Mouse (Mus musculus) liver, adult 2 months (tissue): Measurements from ENCODE around the gene Prpf3. TPM values are rescaled to one million over a fixed set of nuclear protein-coding genes. Genes with fewer than 3 reads are reported as not detected.

Source experiments
- DNase-seq: peaks from one replicate; pipeline ENCODE4 v3.0.0-alpha.2; 2011; ENCODE audit warnings: low read depth, low spot score; ENCODE audit errors: extremely low read depth
- H3K27ac ChIP-seq: fragments of 200-500 bp; replicated peaks from 2 replicates; pipeline ENCODE4 v1.5.1; 2012; ENCODE audit warnings: low read depth, mild to moderate bottlenecking, control low read depth, inconsistent platforms, low read length; ENCODE audit not compliant: insufficient read depth
- H3K27me3 ChIP-seq: fragments of 200-500 bp; 2 replicates; pipeline ENCODE4 v1.6.1; 2012; ENCODE audit warnings: mild to moderate bottlenecking, moderate library complexity, low read length, inconsistent platforms; ENCODE audit not compliant: control insufficient read depth, insufficient read depth
- H3K36me3 ChIP-seq: fragments of 200-500 bp; 2 replicates; pipeline ENCODE4 v1.6.1; 2012; ENCODE audit warnings: low read length, inconsistent platforms; ENCODE audit not compliant: control insufficient read depth, insufficient read depth
- H3K4me1 ChIP-seq: fragments of 200-500 bp; 2 replicates; pipeline ENCODE4 v1.6.1; 2011; ENCODE audit warnings: low read length; ENCODE audit not compliant: control insufficient read depth, insufficient read depth
- H3K4me3 ChIP-seq: fragments of 200-500 bp; 2 replicates; pipeline ENCODE4 v1.5.1; 2011; ENCODE audit warnings: low read depth, mild to moderate bottlenecking, control low read depth, low read length, moderate library complexity; ENCODE audit not compliant: insufficient read depth
- H3K79me2 ChIP-seq: fragments of 200-500 bp; 2 replicates; pipeline ENCODE4 v1.6.1; 2012; ENCODE audit warnings: inconsistent platforms, mild to moderate bottlenecking, low read length, moderate library complexity; ENCODE audit not compliant: control insufficient read depth, insufficient read depth
- H3K9ac ChIP-seq: fragments of 200-500 bp; 2 replicates; pipeline ENCODE4 v1.6.1; 2012; ENCODE audit warnings: low read depth, mild to moderate bottlenecking, control low read depth, inconsistent platforms, low read length
- CTCF ChIP-seq: fragments of 200-500 bp; IDR thresholded peaks from 2 replicates; pipeline ENCODE4 v1.5.1; 2011; ENCODE audit warnings: low read depth, low read length, control low read depth
- POLR2A ChIP-seq: fragments of 200-500 bp; IDR thresholded peaks from 2 replicates; pipeline ENCODE4 v1.6.1; 2011; ENCODE audit warnings: low read length, control low read depth; ENCODE audit not compliant: insufficient read depth; ENCODE audit errors: extremely low read depth
- WGBS: fragments of 180-500 bp; shearing (Covaris S2); methylation state at CpG from one replicate; pipeline ENCODE4 v1.1.7; 2018; 5-methylcytosine and 5-hydroxymethylcytosine counted together
- polyA plus RNA-seq: library from polyadenylated mRNA; depleted of rRNA; stranded (reverse); fragments of >200 nt; gene quantifications from 2 replicates; pipeline ENCODE4 v1.2.3, GENCODE M21; 2012
- total RNA-seq: library from RNA; depleted of rRNA; stranded (reverse); fragments of >200 nt; gene quantifications from 2 replicates; pipeline ENCODE4 v1.2.3, GENCODE M21; 2014

The Prpf3 gene
- total and polyA plus RNA-seq, 2 experiments, result 7.4 to 7.8 TPM

DNA sequence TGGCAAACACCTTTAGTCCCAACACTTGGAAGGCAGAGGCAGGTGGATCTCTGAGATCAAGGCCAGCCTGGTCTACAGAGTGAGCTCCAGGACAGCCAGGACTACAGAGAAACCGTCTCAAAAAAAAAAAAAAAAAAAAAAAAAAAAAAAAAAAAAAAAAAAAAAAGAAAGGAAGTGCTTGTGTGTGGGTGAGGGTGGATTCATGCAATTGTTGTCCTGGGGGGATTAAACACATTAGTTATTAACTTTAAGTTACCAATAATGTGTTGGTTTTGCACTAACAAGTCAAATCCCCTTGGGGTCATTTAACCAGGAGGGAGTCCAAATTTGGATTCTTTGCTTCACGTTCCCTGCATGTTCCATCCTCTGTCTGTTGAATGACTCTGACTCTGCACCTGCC, 29.4 kb downstream of the Prpf3 start:
- no peaks in the 10 kb centered on the region for H3K79me2 ChIP-seq
- H3K36me3 ChIP-seq, result peaks cover 14% of the 10 kb centered on the region
- WGBS, result 81% methylated on average over 2 of the region's 2 CpGs
- H3K27me3 ChIP-seq, result no peaks in the 10 kb centered on the region
- no peak overlapping the region for H3K4me3 ChIP-seq
- H3K9ac ChIP-seq, result no peak overlapping the region
- no peaks in the 10 kb centered on the region for H3K4me1 ChIP-seq
- DNase-seq, result no peak
- H3K27ac ChIP-seq, result no peak overlapping the region
- TF ChIP-seq CTCF, result no peak
- no peak for TF ChIP-seq POLR2A

DNA sequence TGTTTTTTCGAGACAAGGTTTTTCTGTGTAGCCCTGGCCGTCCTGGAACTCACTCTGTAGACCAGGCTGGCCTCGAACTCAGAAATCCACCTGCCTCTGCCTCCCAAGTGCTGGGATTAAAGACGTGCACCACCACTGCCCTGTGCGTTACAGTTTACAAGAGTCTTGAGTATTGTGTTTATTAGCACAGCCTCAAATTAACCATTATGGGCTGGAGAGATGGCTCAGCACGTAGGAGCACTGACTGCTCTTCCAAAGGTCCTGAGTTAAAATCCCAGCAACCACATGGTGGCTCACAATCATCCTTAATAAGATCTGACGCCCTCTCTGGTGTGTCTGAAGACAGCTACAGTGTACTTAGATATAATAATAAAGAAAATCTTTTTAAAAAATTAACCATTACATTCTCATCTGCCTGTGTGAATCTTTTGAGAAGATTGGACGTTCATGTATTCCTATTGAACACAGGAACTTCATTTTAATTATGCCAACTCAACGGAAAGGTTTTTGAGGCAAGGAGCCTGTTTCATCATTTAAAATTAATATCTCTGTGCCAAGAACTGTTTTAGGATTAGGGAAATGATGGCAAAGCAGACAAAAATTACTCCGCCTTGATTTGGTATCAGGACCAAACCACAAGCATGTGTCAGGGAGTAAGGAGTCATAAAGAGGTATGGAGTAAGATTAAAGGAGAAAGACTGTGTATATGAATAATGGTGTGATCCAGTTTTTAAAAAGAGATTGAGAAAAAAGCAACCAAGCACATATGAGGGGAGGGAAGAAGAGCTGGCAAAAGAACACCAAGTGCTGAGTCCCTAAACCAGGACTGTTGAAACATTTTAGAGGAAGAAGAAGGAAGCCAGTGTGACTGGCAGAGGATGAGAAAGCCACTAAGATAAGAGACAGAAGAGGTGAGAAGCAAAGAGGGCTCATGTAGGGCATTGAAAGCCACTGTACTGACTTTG, 35.4 kb downstream of the Prpf3 start:
- WGBS, result 25% methylated on average over 10 of the region's 10 CpGs
- no peak for TF ChIP-seq CTCF
- no peak for TF ChIP-seq POLR2A
- peaks cover 6% of the 10 kb centered on the region; the same call in 1 of the 2 replicates for H3K79me2 ChIP-seq
- peak overlapping the region; percentile 37; the same call in 1 of the 2 replicates for H3K9ac ChIP-seq
- peaks cover 1% of the 10 kb centered on the region for H3K4me1 ChIP-seq
- peak overlapping the region; percentile 92 for H3K27ac ChIP-seq
- 0 out of 2 replicates have a peak overlapping the region, but pooled peaks have one; percentile 15 for H3K4me3 ChIP-seq
- no peaks in the 10 kb centered on the region for H3K27me3 ChIP-seq
- peak; percentile 36 for DNase-seq
- no peaks in the 10 kb centered on the region for H3K36me3 ChIP-seq

DNA sequence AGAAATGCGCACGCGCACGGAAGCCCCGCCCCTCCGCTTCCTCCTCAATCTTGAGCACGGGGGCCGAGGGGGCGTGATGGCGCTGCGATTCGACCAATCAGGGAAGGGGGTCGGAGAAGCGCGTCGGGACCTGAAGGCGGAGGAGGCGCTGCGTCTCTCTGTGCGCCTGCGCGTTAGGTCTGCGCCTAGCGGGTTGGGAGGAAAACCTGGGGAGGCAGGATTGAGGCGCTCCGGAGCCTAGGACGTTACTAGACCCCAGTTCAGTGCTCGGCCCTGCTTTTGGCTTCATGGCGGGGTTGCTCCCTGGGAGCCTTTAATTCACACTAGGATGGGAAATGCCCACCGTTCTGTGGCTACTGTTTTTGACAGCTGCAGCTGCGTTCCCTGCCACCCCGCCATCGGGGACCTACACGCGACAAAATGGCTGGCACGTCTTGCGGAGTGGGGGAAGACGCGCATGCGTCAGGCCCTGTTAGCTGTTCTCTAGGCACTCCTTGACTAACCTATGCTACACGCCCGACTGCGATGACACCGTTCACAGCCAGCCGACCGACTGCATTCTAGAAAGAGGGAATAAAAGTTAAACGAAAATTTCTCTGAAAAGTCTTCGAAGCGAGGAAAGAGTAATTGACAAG, 36.2 kb downstream of the Prpf3 start:
- peaks cover 10% of the 10 kb centered on the region; the same call in 1 of the 2 replicates for H3K79me2 ChIP-seq
- DNase-seq, result peak; percentile 94
- no peaks in the 10 kb centered on the region for H3K27me3 ChIP-seq
- TF ChIP-seq CTCF, result no peak
- TF ChIP-seq POLR2A, result peak; percentile 79
- H3K9ac ChIP-seq, result peak overlapping the region; percentile 79
- peak overlapping the region; percentile 66 for H3K4me3 ChIP-seq
- H3K27ac ChIP-seq, result peak overlapping the region; percentile 92
- no peaks in the 10 kb centered on the region for H3K36me3 ChIP-seq
- WGBS, result under 1% methylated on average over 49 of the region's 49 CpGs
- H3K4me1 ChIP-seq, result peaks cover 1% of the 10 kb centered on the region

DNA sequence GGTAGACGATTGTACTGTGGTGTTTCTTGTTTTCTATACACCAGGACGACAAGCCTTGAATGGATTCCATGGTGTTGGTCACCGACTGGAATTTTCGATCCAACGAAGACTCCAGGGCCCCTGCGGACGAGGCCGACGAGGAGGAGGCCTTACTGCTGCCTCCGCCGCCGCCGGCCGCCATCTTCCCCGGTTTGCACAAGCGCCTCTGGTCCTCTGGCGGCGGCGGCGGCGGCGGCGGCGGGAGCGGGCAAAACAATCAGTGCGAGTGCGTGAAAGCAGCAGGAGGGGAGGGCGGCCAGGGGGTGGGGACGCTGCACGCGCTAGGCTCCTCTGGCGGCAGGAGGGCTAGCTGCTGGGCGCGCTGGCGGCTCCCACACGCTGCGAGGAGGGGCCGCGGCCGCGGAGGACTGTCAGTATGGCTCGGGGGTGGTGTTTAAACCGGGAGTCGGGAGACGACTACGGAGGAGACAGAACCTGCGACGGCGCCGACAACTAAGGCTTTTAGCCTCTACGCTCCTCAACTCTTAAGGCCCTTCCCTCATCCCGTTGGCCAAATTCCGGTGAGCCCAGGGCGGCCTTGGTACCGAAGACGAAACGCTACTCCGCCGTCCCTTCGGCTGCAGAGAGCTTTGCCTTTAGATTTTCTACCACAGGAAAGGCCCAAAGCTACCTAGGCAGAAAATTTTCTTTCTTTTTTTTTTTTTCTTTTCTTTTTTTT, 37.0 kb downstream of the Prpf3 start, which contains the start of gene Rprd2:
Rprd2 (minus strand) TSS at position 293 of the 718 bp plus-strand sequence.
- H3K27ac ChIP-seq, result peak within 1 kb of the TSS; percentile 92
- H3K4me3 ChIP-seq, result peak within 1 kb of the TSS; percentile 72
- peak; percentile 77 for DNase-seq
- under 1% methylated on average over 60 of the region's 60 CpGs for WGBS
- no peaks in the 10 kb centered on the region for H3K27me3 ChIP-seq
- H3K9ac ChIP-seq, result peak within 1 kb of the TSS; percentile 93
- peaks cover 1% of the 10 kb centered on the region for H3K4me1 ChIP-seq
- TF ChIP-seq POLR2A (0 out of 2 replicates have a peak, but pooled peaks have one; percentile 15), CTCF (no peak)
- H3K79me2 ChIP-seq, result peaks cover 15% of the 10 kb centered on the region; the same call in 1 of the 2 replicates
- no peaks in the 10 kb centered on the region for H3K36me3 ChIP-seq

DNA sequence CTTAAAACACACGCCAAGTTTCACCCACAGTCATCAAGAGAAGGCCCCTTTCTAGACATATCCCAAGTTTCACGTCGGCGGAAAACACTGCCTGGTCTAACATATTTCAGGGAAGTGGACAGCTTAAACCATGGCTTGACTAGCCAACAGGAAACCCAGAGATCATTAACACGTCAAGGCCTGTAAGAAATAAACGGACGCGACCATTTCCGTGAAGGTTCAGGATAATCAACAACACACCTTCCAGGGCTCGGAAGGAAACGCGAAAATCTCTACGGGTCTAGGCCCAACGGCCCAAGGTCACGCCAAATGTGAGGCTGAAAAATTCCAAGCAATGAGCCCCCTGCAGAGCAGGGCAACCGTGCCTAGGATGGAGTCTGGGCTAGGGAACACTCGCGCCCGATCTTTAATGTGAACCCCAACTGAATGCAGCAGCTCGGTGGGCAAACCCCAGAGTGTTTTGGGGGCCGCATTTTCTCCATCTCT, 37.6 kb downstream of the Prpf3 start:
- Histone ChIP-seq H3K27me3 (no peaks in the 10 kb centered on the region), H3K36me3 (no peaks in the 10 kb centered on the region), H3K9ac (peak overlapping the region; percentile 93), H3K4me1 (peaks cover 1% of the 10 kb centered on the region), H3K27ac (peak overlapping the region; percentile 86), H3K79me2 (peaks cover 17% of the 10 kb centered on the region; the same call in 1 of the 2 replicates), H3K4me3 (peak overlapping the region; percentile 72)
- peak; percentile 63 for DNase-seq
- TF ChIP-seq POLR2A, result no peak
- TF ChIP-seq CTCF, result no peak
- WGBS, result 0% methylated on average over 21 of the region's 21 CpGs
